Mouse (Mus musculus): Measurements from ENCODE around the gene Gpalpp1. TPM values are rescaled to one million over a fixed set of nuclear protein-coding genes. Genes with fewer than 3 reads are reported as not detected.
A peak's percentile ranks its signal among the peaks of the same experiment; 100 is the strongest.

The Gpalpp1 gene
- total and polyA plus RNA-seq, 3 experiments = 12.9 to 25.2 (median 20.2) TPM

DNA sequence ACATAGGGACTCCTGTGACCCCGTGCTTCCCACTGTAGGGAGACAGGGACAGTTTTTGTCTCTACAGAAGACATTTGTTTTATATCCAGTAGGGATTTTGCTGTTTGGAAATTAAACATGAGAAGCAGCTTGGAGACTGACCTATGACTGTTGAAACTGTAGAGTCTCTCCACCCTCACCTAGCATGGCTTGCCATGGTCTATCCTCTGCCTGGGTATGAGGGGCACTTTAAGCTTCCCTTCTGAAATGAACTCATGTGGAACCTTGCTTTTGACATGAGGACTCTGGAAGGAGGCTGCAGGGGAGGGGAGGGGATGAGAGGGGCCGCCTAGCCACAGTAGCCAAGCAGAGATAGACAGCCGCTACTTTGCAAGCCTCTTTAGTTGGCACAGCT is 66.4 kb downstream of the Gpalpp1 start:
- in situ Hi-C loops (cut with MboI; ENCODE audit: low pct_ligation_motif_present, low pct_unique_long_range_greater_than_20kb, low sequenced_read_pairs) = no loop called here
- Histone ChIP-seq H3K9ac (ENCODE audit: insufficient read depth, low read depth) (no peak overlapping the region), H3K27ac (ENCODE audit: insufficient read depth, low read depth) (no peak overlapping the region), H3K4me2 (ENCODE audit: insufficient read depth, low read depth, poor library complexity, severe bottlenecking) (peak overlapping the region; percentile 5), H3K36me3 (replicated peaks in 1 of 2; ENCODE audit: control insufficient read depth in 1 of 2, insufficient read depth in 1 of 2, low read length in 1 of 2) (no peaks in the 10 kb centered on the region), H3K4me1 (ENCODE audit: control insufficient read depth in 1 of 2, insufficient read depth in 2 of 2) (peaks cover 9 to 21% of the 10 kb centered on the region in 2 experiments; a peak in 3 of 4 replicates), H3K9me3 (replicated peaks; ENCODE audit: low read length) (no peaks in the 10 kb centered on the region), H3K4me3 (replicated peaks in 1 of 3; ENCODE audit: low read depth in 2 of 3, low read length in 2 of 3, poor library complexity in 1 of 3) (no peak overlapping the region), H3K27me3 (replicated peaks) (peaks cover 2% of the 10 kb centered on the region), H3K79me2 (replicated peaks; ENCODE audit: control insufficient read depth, extremely low read depth, insufficient read depth, poor library complexity, severe bottlenecking) (no peaks in the 10 kb centered on the region)
- DNase-seq (ENCODE audit: extremely low read depth) = no peak
- dilution Hi-C loops (cut with MboI; ENCODE audit: extremely low pct_ligation_motif_present, extremely low pct_unique_long_range_greater_than_20kb, low sequenced_read_pairs) = no loop called here
- TF ChIP-seq POLR2AphosphoS2 (IDR thresholded peaks at IDR 0.05; ENCODE audit: low read depth, low read length) = no peak
- TF ChIP-seq CHD1 (IDR thresholded peaks at IDR 0.05; ENCODE audit: low read depth, low read length) = no peak
- TF ChIP-seq JUN (IDR thresholded peaks at IDR 0.05; ENCODE audit: insufficient read depth, low read depth, low read length) = no peak
- no peak for TF ChIP-seq UBTF (IDR thresholded peaks at IDR 0.05; ENCODE audit: low read depth, low read length)
- no peak for TF ChIP-seq USF2 (conservative IDR thresholded peaks at IDR 0.05; ENCODE audit: low read depth, low read length)
- TF ChIP-seq MEF2A (IDR thresholded peaks at IDR 0.05; ENCODE audit: borderline replicate concordance, low read depth, low read length) = no peak
- no peak for TF ChIP-seq USF1 (IDR thresholded peaks at IDR 0.05; ENCODE audit: low read depth, low read length)
- no peak for TF ChIP-seq SIN3A (IDR thresholded peaks at IDR 0.05; ENCODE audit: low read length)
- no peak for TF ChIP-seq ZNF384 (IDR thresholded peaks at IDR 0.05; ENCODE audit: low read depth, low read length)

DNA sequence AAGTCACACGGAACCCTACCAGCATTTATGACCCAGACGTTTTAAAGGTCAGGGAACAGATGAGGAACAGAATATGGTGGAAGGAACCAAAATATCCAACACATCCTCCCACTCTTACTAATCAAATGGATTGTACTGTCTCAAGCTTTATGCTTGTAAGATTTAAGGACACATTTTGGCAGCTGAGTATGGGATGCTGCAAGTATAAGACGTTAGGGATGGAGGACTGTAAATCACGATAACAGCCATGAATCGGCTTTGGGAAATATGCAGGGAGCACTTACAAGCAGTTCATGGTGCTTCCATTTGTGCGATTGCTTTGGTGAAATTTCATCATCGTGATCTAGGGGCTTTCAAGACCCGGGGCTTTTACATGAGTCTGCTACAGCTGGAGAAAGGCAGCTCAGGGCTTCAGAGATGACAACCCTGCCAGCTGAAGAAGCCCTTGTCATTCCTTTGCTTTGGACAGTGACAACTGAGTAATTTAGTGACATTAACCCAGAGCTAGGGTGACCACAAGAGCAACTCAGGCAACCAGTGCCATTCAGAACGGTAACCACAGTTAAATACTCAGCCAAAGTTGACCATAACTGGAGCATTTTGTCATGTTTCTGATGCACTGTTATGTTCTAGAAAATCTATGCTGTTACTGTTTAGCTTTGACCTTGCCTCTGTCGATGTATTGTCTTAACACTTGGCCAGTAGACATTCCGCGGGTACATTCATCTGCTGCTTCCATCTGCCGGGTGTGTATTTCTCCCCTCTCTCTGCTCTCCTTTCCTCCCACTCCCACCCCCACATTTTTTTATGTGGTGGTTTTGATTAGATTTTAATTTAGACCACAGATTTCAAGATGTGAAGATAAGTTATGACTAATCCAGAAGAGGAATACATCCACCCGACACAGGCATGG is 67.1 kb downstream of the Gpalpp1 start:
- no peaks in the 10 kb centered on the region for H3K79me2 ChIP-seq (replicated peaks; ENCODE audit: control insufficient read depth, extremely low read depth, insufficient read depth, poor library complexity, severe bottlenecking)
- no peak for TF ChIP-seq CHD1 (IDR thresholded peaks at IDR 0.05; ENCODE audit: low read depth, low read length)
- TF ChIP-seq JUN (IDR thresholded peaks at IDR 0.05; ENCODE audit: insufficient read depth, low read depth, low read length) = peak; percentile 72
- TF ChIP-seq ELF1 (IDR thresholded peaks at IDR 0.05; ENCODE audit: low read depth, low read length) = no peak
- TF ChIP-seq MXI1 (IDR thresholded peaks at IDR 0.05; ENCODE audit: low read depth, low read length) = no peak
- no peak for TF ChIP-seq KAT2A (IDR thresholded peaks at IDR 0.05; ENCODE audit: insufficient replicate concordance, low read length)
- no peak for TF ChIP-seq NRF1 (IDR thresholded peaks at IDR 0.05; ENCODE audit: low read depth, low read length)
- TF ChIP-seq RAD21 (IDR thresholded peaks at IDR 0.05; ENCODE audit: low read depth, low read length) = no peak
- TF ChIP-seq TCF12 (IDR thresholded peaks at IDR 0.05; ENCODE audit: low read depth, low read length) = peak; percentile 68
- TF ChIP-seq RCOR1 (conservative IDR thresholded peaks at IDR 0.05; ENCODE audit: low read depth, low read length) = peak; percentile 82; the same call in 1 of the 2 replicates
- no peak for TF ChIP-seq POLR2A (IDR thresholded peaks at IDR 0.05; ENCODE audit: low read depth, low read length)
- TF ChIP-seq BHLHE40 (IDR thresholded peaks at IDR 0.05; ENCODE audit: low read depth, low read length) = peak; percentile 84
- no peak for TF ChIP-seq PAX5 (IDR thresholded peaks at IDR 0.05; ENCODE audit: low read length)
- TF ChIP-seq UBTF (IDR thresholded peaks at IDR 0.05; ENCODE audit: low read depth, low read length) = no peak
- peak; percentile 90 for TF ChIP-seq ETS1 (conservative IDR thresholded peaks at IDR 0.05; ENCODE audit: low read depth, low read length)
- no peak for TF ChIP-seq TBP (conservative IDR thresholded peaks at IDR 0.05; ENCODE audit: low read depth, low read length)
- peak; percentile 84 for TF ChIP-seq MAFK (IDR thresholded peaks at IDR 0.05; ENCODE audit: insufficient replicate concordance, low read length)
- TF ChIP-seq JUND (conservative IDR thresholded peaks at IDR 0.05; ENCODE audit: low read depth, low read length) = peak; percentile 87
- TF ChIP-seq ZMIZ1 (IDR thresholded peaks at IDR 0.05; ENCODE audit: low read depth, low read length) = no peak
- TF ChIP-seq USF2 (conservative IDR thresholded peaks at IDR 0.05; ENCODE audit: low read depth, low read length) = no peak
- TF ChIP-seq MAX (IDR thresholded peaks at IDR 0.05; ENCODE audit: low read length) = no peak; the same call in 1 of the 2 replicates
- peak; percentile 93 for TF ChIP-seq EP300 (IDR thresholded peaks at IDR 0.05; ENCODE audit: low read length)
- peak; percentile 88 for TF ChIP-seq SIN3A (IDR thresholded peaks at IDR 0.05; ENCODE audit: low read length)
- peak; percentile 59; the same call in 1 of the 2 replicates for TF ChIP-seq MEF2A (IDR thresholded peaks at IDR 0.05; ENCODE audit: borderline replicate concordance, low read depth, low read length)
- TF ChIP-seq IRF4 (IDR thresholded peaks at IDR 0.05; ENCODE audit: low read depth, low read length) = peak; percentile 92
- H3K27me3 ChIP-seq (replicated peaks) = peaks cover 2% of the 10 kb centered on the region
- in situ Hi-C loops (cut with MboI; ENCODE audit: low pct_ligation_motif_present, low pct_unique_long_range_greater_than_20kb, low sequenced_read_pairs) = no loop called here
- H3K36me3 ChIP-seq (replicated peaks in 1 of 2; ENCODE audit: control insufficient read depth in 1 of 2, insufficient read depth in 1 of 2, low read length in 1 of 2) = no peaks in the 10 kb centered on the region
- H3K4me2 ChIP-seq (ENCODE audit: insufficient read depth, low read depth, poor library complexity, severe bottlenecking) = peak overlapping the region; percentile 35
- no peaks in the 10 kb centered on the region for H3K9me3 ChIP-seq (replicated peaks; ENCODE audit: low read length)
- no peak overlapping the region for H3K9ac ChIP-seq (ENCODE audit: insufficient read depth, low read depth)
- H3K4me1 ChIP-seq (ENCODE audit: control insufficient read depth in 1 of 2, insufficient read depth in 2 of 2) = peaks cover 9 to 21% of the 10 kb centered on the region in 2 experiments; a peak in 3 of 4 replicates
- dilution Hi-C loops (cut with MboI; ENCODE audit: extremely low pct_ligation_motif_present, extremely low pct_unique_long_range_greater_than_20kb, low sequenced_read_pairs) = no loop called here
- DNase-seq (ENCODE audit: extremely low read depth) = peak; percentile 61
- H3K27ac ChIP-seq (ENCODE audit: insufficient read depth, low read depth) = no peak overlapping the region
- H3K4me3 ChIP-seq (replicated peaks in 1 of 3; ENCODE audit: low read depth in 2 of 3, low read length in 2 of 3, poor library complexity in 1 of 3) = no peak overlapping the region
